Mouse (Mus musculus) MEL (cell line): Measurements from ENCODE around the gene Hnrnpd.

Source experiments
- CHD2 ChIP-seq: IDR thresholded peaks from 2 replicates; pipeline ENCODE4 v1.6.1; 2011; ENCODE audit warnings: low read length, improper control_type of control experiment
- GATA1 ChIP-seq: IDR thresholded peaks from 2 replicates; pipeline ENCODE4 v1.6.1; 2011; ENCODE audit warnings: low read depth, low read length, improper control_type of control experiment
- POLR2A ChIP-seq, 2 experiments: IDR thresholded peaks; 2 replicates each; pipeline ENCODE4 v1.6.1; 2011 to 2012; ENCODE audit warnings: low read length in 2 of 2, mild to moderate bottlenecking in 2 of 2, control low read depth in 1 of 2, improper control_type of control experiment in 1 of 2, low read depth in 1 of 2, moderate library complexity in 1 of 2; ENCODE audit not compliant: control insufficient read depth in 1 of 2, insufficient read depth in 1 of 2, poor library complexity in 1 of 2

- TF ChIP-seq POLR2A (IDR thresholded peaks at IDR 0.05; ENCODE audit: control insufficient read depth in 1 of 2, insufficient read depth in 1 of 2, low read depth in 1 of 2, low read length in 2 of 2, poor library complexity in 1 of 2) (no peak), GATA1 (no peak), CHD2 (no peak)
Measured at GRCm38 (mm10) chr5:99953883-99954282, 24.9 kb downstream of the Hnrnpd start.
